Mouse (Mus musculus) heart, postnatal 25 days (tissue): ENCODE data around the gene Pigyl. TPM values are rescaled to one million over a fixed set of nuclear protein-coding genes. Genes with fewer than 3 reads are reported as not detected.
A peak's percentile ranks its signal among the peaks of the same experiment; 100 is the strongest.

Experiments
- DNase-seq: peaks from one replicate; pipeline ENCODE4 v3.0.0; 2022; ENCODE audit warnings: low spot score
- intact Hi-C: fragments of 180-260 bp; cut with DNase I; formaldehyde crosslinking; loops from one replicate; pipeline ENCODE4 v1.15.1; 2025
- microRNA-seq: library from miRNA; unstranded; fragments of <30 nt; microRNA quantifications from one replicate; pipeline ENCODE4 v1.2.0, GENCODE M21; 2022
- total RNA-seq, 2 experiments: library from RNA; stranded (reverse); gene quantifications; 2 replicates each; pipeline ENCODE4 v1.2.3; 2021

Pigyl gene
- total RNA-seq, 2 experiments from 2014 or later, result 50.3 to 52.6 TPM

- intact Hi-C loops, result no loop called here
- DNase-seq, result no peak
Measured at GRCm38 (mm10) chr9:22167751-22168150, 11.1 kb downstream of the Pigyl start.

- intact Hi-C loops, result no loop called here
- no peak for DNase-seq
Measured at GRCm38 (mm10) chr9:22169327-22169726, 12.7 kb downstream of the Pigyl start.

- intact Hi-C loops, result no loop called here
- no peak for DNase-seq
Measured at GRCm38 (mm10) chr9:22172318-22172717, 15.7 kb downstream of the Pigyl start.

- intact Hi-C loops, result no loop called here
- peak; percentile 18 for DNase-seq
Measured at GRCm38 (mm10) chr9:22188025-22188611, 31.5 kb downstream of the Pigyl start, which contains the start of gene Zfp872. Gene Zfp872, plus strand, starts transcription at chr9:22188090.

GRCm38 (mm10) chr9:22196412-22196811, 39.8 kb downstream of the Pigyl start:
- DNase-seq, result no peak
- intact Hi-C loops, result no loop called here

Small RNA genes lying within 50 kb of the gene (microRNA-seq; reads per million reads assigned to microRNA genes)
- not detected for gene Mir7084

Other genes starting within 250 kb of the Pigyl start
- gene Rab3d, start 238.7 kb upstream of the Pigyl start, total RNA-seq, result 10 to 100 TPM in 1 of 2 experiments, 1 to 10 TPM in 1; 9.2 to 12.1 TPM
- 1 to 10 TPM; 1.8 to 2.8 TPM for gene Ccdc159, start 229.4 kb upstream of the Pigyl start, total RNA-seq
- gene Tmem205, start 229.3 kb upstream of the Pigyl start, total RNA-seq, result 10 to 100 TPM; 39.4 to 46.2 TPM
- 1 to 10 TPM; 1.5 to 2.0 TPM for gene Plppr2, start 219.8 kb upstream of the Pigyl start, total RNA-seq
- 1 to 10 TPM; 5.8 to 7.4 TPM for gene Swsap1, start 201.1 kb upstream of the Pigyl start, total RNA-seq
- 1 to 10 TPM in 1 of 2 experiments, under 1 TPM in 1; 0.83 to 1.6 TPM for gene Epor, start 193.3 kb upstream of the Pigyl start, total RNA-seq
- gene Rgl3, start 167.4 kb upstream of the Pigyl start, total RNA-seq, result 1 to 10 TPM; 2.0 to 3.2 TPM
- not detected for gene Ccdc151, start 154.2 kb upstream of the Pigyl start, total RNA-seq
- 10 to 100 TPM; 63.0 to 71.8 TPM for gene Prkcsh, start 154.0 kb upstream of the Pigyl start, total RNA-seq
- under 1 TPM; 0.21 to 0.50 TPM for gene Elavl3, start 104.8 kb upstream of the Pigyl start, total RNA-seq
- not detected for gene Gm49318, start 85.6 kb upstream of the Pigyl start, total RNA-seq
- gene Zfp653, start 85.5 kb upstream of the Pigyl start, total RNA-seq, result 1 to 10 TPM; 4.0 to 4.3 TPM
- gene Ecsit, start 71.4 kb upstream of the Pigyl start, total RNA-seq, result 100 to 1,000 TPM; 103 TPM
- gene Cnn1, start 57.6 kb upstream of the Pigyl start, total RNA-seq, result 10 to 100 TPM in 1 of 2 experiments, 1 to 10 TPM in 1; 7.6 to 10.4 TPM
- gene Elof1, start 39.7 kb upstream of the Pigyl start, total RNA-seq, result 10 to 100 TPM; 36.8 to 39.8 TPM
- 1 to 10 TPM; 1.6 to 3.5 TPM for gene Acp5, start 21.1 kb upstream of the Pigyl start, total RNA-seq
- under 1 TPM; 0.16 to 0.31 TPM for gene Zfp872, start 31.2 kb downstream of the Pigyl start, total RNA-seq
- 10 to 100 TPM; 29.4 to 30.7 TPM for gene Zfp809, start 68.9 kb downstream of the Pigyl start, total RNA-seq
- under 1 TPM; 0.26 to 0.31 TPM for gene Zfp599, start 103.0 kb downstream of the Pigyl start, total RNA-seq
- 1 to 10 TPM; 4.4 to 6.3 TPM for gene Zfp810, start 150.8 kb downstream of the Pigyl start, total RNA-seq
- 1 to 10 TPM; 1.7 to 2.2 TPM for gene Anln, start 232.3 kb downstream of the Pigyl start, total RNA-seq